Mouse (Mus musculus): ENCODE measurements around the gene Gm44596.

GRCm38 (mm10) chr6:128410305-128410704, 35.0 kb downstream of the Gm44596 start:
- TF ChIP-seq CTCF (IDR thresholded peaks at IDR 0.05; ENCODE audit: extremely low read depth, insufficient read depth, insufficient read length, insufficient replicate concordance) (no peak), POLR2A (IDR thresholded peaks at IDR 0.05; ENCODE audit: low read depth, low read length) (no peak)

All from spleen, adult 2 months (tissue).